Mouse (Mus musculus): ENCODE data around the gene Ric1. TPM values are rescaled to one million over a fixed set of nuclear protein-coding genes. Genes with fewer than 3 reads are reported as not detected.

Gene Ric1
- 1.0 and 1.4 TPM in 2 replicates for polyA plus RNA-seq (2012; ENCODE audit: insufficient read depth, low replicate concordance)

- H3K36me3 ChIP-seq (replicated peaks; ENCODE audit: low read length) = peaks cover 5% of the 10 kb centered on the region
- H3K9me3 ChIP-seq = no peaks in the 10 kb centered on the region
- H3K4me1 ChIP-seq = peaks cover 17% of the 10 kb centered on the region; the same call in 1 of the 2 replicates
- TF ChIP-seq GATA1 (IDR thresholded peaks at IDR 0.05; ENCODE audit: borderline replicate concordance, low read length) = no peak
- TF ChIP-seq FLI1 (IDR thresholded peaks at IDR 0.05; ENCODE audit: low read length) = no peak
- peak within 1 kb of the TSS; percentile 99 for H3K4me3 ChIP-seq (replicated peaks)
- no peaks in the 10 kb centered on the region for H3K27me3 ChIP-seq (replicated peaks)
These were observed at the start of gene Ric1 for GRCm38 (mm10) chr19:29521637-29522435. Gene Ric1, plus strand, starts transcription at chr19:29522282.

GRCm38 (mm10) chr19:29472424-29472823 is 49.7 kb upstream of the Ric1 start:
- Histone ChIP-seq H3K4me3 (replicated peaks) (no peak overlapping the region), H3K4me1 (peaks cover 46% of the 10 kb centered on the region), H3K27me3 (replicated peaks) (no peaks in the 10 kb centered on the region), H3K36me3 (replicated peaks; ENCODE audit: low read length) (no peaks in the 10 kb centered on the region), H3K9me3 (no peaks in the 10 kb centered on the region)
- TF ChIP-seq FLI1 (IDR thresholded peaks at IDR 0.05; ENCODE audit: low read length) (no peak), GATA1 (IDR thresholded peaks at IDR 0.05; ENCODE audit: borderline replicate concordance, low read length) (no peak)

- no peaks in the 10 kb centered on the region for H3K9me3 ChIP-seq
- no peak overlapping the region for H3K4me3 ChIP-seq (replicated peaks)
- no peaks in the 10 kb centered on the region for H3K27me3 ChIP-seq (replicated peaks)
- no peak for TF ChIP-seq FLI1 (IDR thresholded peaks at IDR 0.05; ENCODE audit: low read length)
- TF ChIP-seq GATA1 (IDR thresholded peaks at IDR 0.05; ENCODE audit: borderline replicate concordance, low read length) = no peak
- H3K4me1 ChIP-seq = peaks cover 45% of the 10 kb centered on the region
- H3K36me3 ChIP-seq (replicated peaks; ENCODE audit: low read length) = no peaks in the 10 kb centered on the region
These were observed 49.1 kb upstream of the Ric1 start for GRCm38 (mm10) chr19:29472946-29473345.

GRCm38 (mm10) chr19:29474803-29475202 is 47.3 kb upstream of the Ric1 start:
- no peaks in the 10 kb centered on the region for H3K9me3 ChIP-seq
- H3K27me3 ChIP-seq (replicated peaks) = no peaks in the 10 kb centered on the region
- TF ChIP-seq GATA1 (IDR thresholded peaks at IDR 0.05; ENCODE audit: borderline replicate concordance, low read length) (no peak), FLI1 (IDR thresholded peaks at IDR 0.05; ENCODE audit: low read length) (no peak)
- H3K4me1 ChIP-seq = peaks cover 52% of the 10 kb centered on the region
- no peak overlapping the region for H3K4me3 ChIP-seq (replicated peaks)
- H3K36me3 ChIP-seq (replicated peaks; ENCODE audit: low read length) = no peaks in the 10 kb centered on the region

- no peaks in the 10 kb centered on the region for H3K9me3 ChIP-seq
- H3K4me3 ChIP-seq (replicated peaks) = no peak overlapping the region
- no peak for TF ChIP-seq FLI1 (IDR thresholded peaks at IDR 0.05; ENCODE audit: low read length)
- no peak for TF ChIP-seq GATA1 (IDR thresholded peaks at IDR 0.05; ENCODE audit: borderline replicate concordance, low read length)
- no peaks in the 10 kb centered on the region for H3K27me3 ChIP-seq (replicated peaks)
- H3K4me1 ChIP-seq = peaks cover 52% of the 10 kb centered on the region
- no peaks in the 10 kb centered on the region for H3K36me3 ChIP-seq (replicated peaks; ENCODE audit: low read length)
These were observed 46.9 kb upstream of the Ric1 start for GRCm38 (mm10) chr19:29475210-29475620.

GRCm38 (mm10) chr19:29478598-29478997 is 43.5 kb upstream of the Ric1 start:
- Histone ChIP-seq H3K4me1 (peaks cover 57% of the 10 kb centered on the region), H3K4me3 (replicated peaks) (peak overlapping the region; percentile 83), H3K27me3 (replicated peaks) (no peaks in the 10 kb centered on the region), H3K36me3 (replicated peaks; ENCODE audit: low read length) (no peaks in the 10 kb centered on the region), H3K9me3 (no peaks in the 10 kb centered on the region)
- TF ChIP-seq FLI1 (IDR thresholded peaks at IDR 0.05; ENCODE audit: low read length) = no peak
- no peak for TF ChIP-seq GATA1 (IDR thresholded peaks at IDR 0.05; ENCODE audit: borderline replicate concordance, low read length)

- H3K27me3 ChIP-seq (replicated peaks) = no peaks in the 10 kb centered on the region
- TF ChIP-seq GATA1 (IDR thresholded peaks at IDR 0.05; ENCODE audit: borderline replicate concordance, low read length) = no peak
- TF ChIP-seq FLI1 (IDR thresholded peaks at IDR 0.05; ENCODE audit: low read length) = no peak
- H3K4me1 ChIP-seq = peaks cover 74% of the 10 kb centered on the region
- H3K36me3 ChIP-seq (replicated peaks; ENCODE audit: low read length) = no peaks in the 10 kb centered on the region
- no peak overlapping the region for H3K4me3 ChIP-seq (replicated peaks)
- H3K9me3 ChIP-seq = no peaks in the 10 kb centered on the region
These were observed 40.5 kb upstream of the Ric1 start for GRCm38 (mm10) chr19:29481578-29481977.

- TF ChIP-seq GATA1 (IDR thresholded peaks at IDR 0.05; ENCODE audit: borderline replicate concordance, low read length) = no peak
- no peak for TF ChIP-seq FLI1 (IDR thresholded peaks at IDR 0.05; ENCODE audit: low read length)
- Histone ChIP-seq H3K27me3 (replicated peaks) (no peaks in the 10 kb centered on the region), H3K9me3 (no peaks in the 10 kb centered on the region), H3K4me1 (peaks cover 80% of the 10 kb centered on the region), H3K36me3 (replicated peaks; ENCODE audit: low read length) (no peaks in the 10 kb centered on the region), H3K4me3 (replicated peaks) (peak overlapping the region; percentile 6)
These were observed 39.9 kb upstream of the Ric1 start for GRCm38 (mm10) chr19:29482148-29482547.

GRCm38 (mm10) chr19:29482637-29483036 is 39.4 kb upstream of the Ric1 start:
- no peaks in the 10 kb centered on the region for H3K36me3 ChIP-seq (replicated peaks; ENCODE audit: low read length)
- peaks cover 84% of the 10 kb centered on the region for H3K4me1 ChIP-seq
- H3K9me3 ChIP-seq = no peaks in the 10 kb centered on the region
- no peaks in the 10 kb centered on the region for H3K27me3 ChIP-seq (replicated peaks)
- peak overlapping the region; percentile 6 for H3K4me3 ChIP-seq (replicated peaks)
- no peak for TF ChIP-seq GATA1 (IDR thresholded peaks at IDR 0.05; ENCODE audit: borderline replicate concordance, low read length)
- no peak for TF ChIP-seq FLI1 (IDR thresholded peaks at IDR 0.05; ENCODE audit: low read length)

- Histone ChIP-seq H3K9me3 (no peaks in the 10 kb centered on the region), H3K36me3 (replicated peaks; ENCODE audit: low read length) (no peaks in the 10 kb centered on the region), H3K27me3 (replicated peaks) (no peaks in the 10 kb centered on the region), H3K4me1 (peaks cover 86% of the 10 kb centered on the region), H3K4me3 (replicated peaks) (no peak overlapping the region)
- TF ChIP-seq FLI1 (IDR thresholded peaks at IDR 0.05; ENCODE audit: low read length) (no peak), GATA1 (IDR thresholded peaks at IDR 0.05; ENCODE audit: borderline replicate concordance, low read length) (no peak)
These were observed 38.7 kb upstream of the Ric1 start for GRCm38 (mm10) chr19:29483386-29483785.
